Mouse (Mus musculus) forebrain, postnatal 0 days (tissue): ENCODE data around the gene Plekha1. TPM values are rescaled to one million over a fixed set of nuclear protein-coding genes. Genes with fewer than 3 reads are reported as not detected.

Experiments used
- ATAC-seq: fragments of 200-750 bp; cut with Nextera tagmentation; 2 replicates; pipeline ENCODE4 v1.8.0; 2017; ENCODE audit warnings: mild to moderate bottlenecking, moderate library complexity
- DNase-seq: peaks from one replicate; pipeline ENCODE4 v3.0.0-alpha.2; 2015
- H3K27ac ChIP-seq: fragments of 300-500 bp; sonication (generic); 2 replicates; pipeline ENCODE4 v1.5.1; 2014; ENCODE audit warnings: low read depth, mild to moderate bottlenecking, antibody characterized with exemption, low read length, moderate library complexity, mixed read lengths
- H3K27me3 ChIP-seq: fragments of 300-500 bp; sonication (generic); 2 replicates; pipeline ENCODE4 v1.6.1; 2014; ENCODE audit warnings: mild to moderate bottlenecking, low read length, mixed read lengths; ENCODE audit not compliant: insufficient read depth
- H3K36me3 ChIP-seq: fragments of 300-500 bp; sonication (generic); 2 replicates; pipeline ENCODE4 v1.6.1; 2014; ENCODE audit warnings: mild to moderate bottlenecking, moderate library complexity; ENCODE audit not compliant: insufficient read depth
- H3K4me1 ChIP-seq: fragments of 300-500 bp; sonication (generic); 2 replicates; pipeline ENCODE4 v1.6.1; 2014; ENCODE audit warnings: antibody characterized with exemption; ENCODE audit not compliant: insufficient read depth
- H3K4me2 ChIP-seq: fragments of 300-500 bp; sonication (generic); 2 replicates; pipeline ENCODE4 v1.6.1; 2014; ENCODE audit warnings: low read depth, mild to moderate bottlenecking, moderate library complexity
- H3K4me3 ChIP-seq: fragments of 300-500 bp; sonication (generic); 2 replicates; pipeline ENCODE4 v1.5.1; 2014; ENCODE audit warnings: low read depth, low read length, mixed read lengths
- H3K9ac ChIP-seq: fragments of 300-500 bp; sonication (generic); 2 replicates; pipeline ENCODE4 v1.6.1; 2014; ENCODE audit warnings: mild to moderate bottlenecking
- H3K9me3 ChIP-seq: fragments of 300-500 bp; sonication (generic); 2 replicates; pipeline ENCODE4 v1.6.1; 2016; ENCODE audit warnings: low read length
- CTCF ChIP-seq: sonication (generic); IDR thresholded peaks from 2 replicates; pipeline ENCODE4 v1.5.1; 2016; ENCODE audit warnings: antibody characterized with exemption, control low read depth, low read depth
- WGBS: fragments of 180-500 bp; shearing (Covaris S2); extraction: QIAGEN DNeasy Blood & Tissue Kit; methylation state at CpG from one replicate; pipeline ENCODE4 v1.1.7; 2014; 5-methylcytosine and 5-hydroxymethylcytosine counted together
- polyA plus RNA-seq: library from polyadenylated mRNA; unstranded; fragments of >200 nt; fragmentation: Nextera tagmentation; extraction: Ambion mirVana; gene quantifications from 2 replicates; pipeline ENCODE4 v1.2.1, GENCODE M21; 2015
- total RNA-seq: library from RNA; depleted of rRNA; stranded (reverse); fragments of >200 nt; gene quantifications from 2 replicates; pipeline ENCODE4 v1.2.3, GENCODE M21; 2014

Plekha1 gene
- total and polyA plus RNA-seq, 2 experiments from 2014 or later: 47.7 to 112 TPM

DNA sequence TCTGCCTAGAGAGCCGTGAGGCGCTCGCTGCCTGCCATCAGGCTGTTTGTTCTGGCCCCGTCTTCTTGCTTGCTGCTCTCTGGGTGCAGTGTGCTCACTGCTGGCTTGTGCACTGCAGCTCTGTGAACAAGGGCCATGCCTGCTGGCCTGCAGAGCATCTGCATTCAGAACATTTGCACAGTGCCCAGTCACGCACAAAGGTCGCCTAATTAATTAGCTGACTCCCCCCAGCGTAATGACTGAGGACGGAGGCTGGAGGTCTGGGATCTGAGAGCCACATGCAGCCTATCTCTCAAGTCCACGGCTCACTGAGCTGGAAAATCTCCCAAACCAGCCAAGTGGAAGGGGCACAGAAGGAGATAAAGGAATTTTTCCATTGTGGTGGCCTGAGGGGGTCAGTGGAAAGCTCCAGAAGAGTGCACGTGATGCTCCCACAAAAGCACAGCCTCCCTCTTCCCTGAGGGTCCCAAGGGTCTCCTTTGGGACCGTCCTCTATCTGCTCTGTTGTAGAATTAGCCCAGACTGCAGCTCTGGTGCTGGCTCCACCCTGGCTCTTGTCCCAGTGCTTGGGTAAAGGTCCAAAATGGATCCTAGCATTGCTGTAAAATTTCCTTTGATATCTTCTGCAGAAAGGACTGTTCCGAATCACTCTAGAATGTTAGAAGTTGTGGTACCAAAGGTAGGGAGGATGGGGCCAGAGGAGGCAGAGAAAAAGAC is 27.5 kb upstream of the Plekha1 start:
- ATAC-seq: peak; percentile 84
- Histone ChIP-seq H3K9ac (no peak overlapping the region), H3K4me3 (no peak overlapping the region), H3K27me3 (no peaks in the 10 kb centered on the region; the same call in 1 of the 2 replicates), H3K36me3 (no peaks in the 10 kb centered on the region), H3K4me2 (no peak overlapping the region), H3K9me3 (no peaks in the 10 kb centered on the region), H3K4me1 (peaks cover 10% of the 10 kb centered on the region; the same call in 1 of the 2 replicates), H3K27ac (no peak overlapping the region)
- peak; percentile 56 for DNase-seq
- 6% methylated on average over 12 of the region's 12 CpGs for WGBS
- TF ChIP-seq CTCF: no peak

DNA sequence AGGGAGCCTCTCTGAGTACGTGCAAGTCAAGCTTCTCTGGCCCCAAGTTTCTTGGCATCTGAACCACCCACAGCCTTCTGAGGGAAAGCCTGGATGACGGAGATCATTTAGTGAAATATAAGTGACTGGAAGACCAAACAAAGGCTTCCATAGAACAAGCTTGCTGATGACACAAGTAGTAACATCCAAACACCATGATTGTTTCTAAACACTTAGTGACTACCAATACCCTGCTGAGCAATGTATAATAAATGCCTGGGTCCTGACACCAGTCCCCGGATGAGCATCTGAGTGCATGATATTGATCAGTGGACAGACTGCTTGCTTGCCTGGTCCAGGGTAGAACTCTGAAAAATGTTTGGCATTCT is 26.9 kb upstream of the Plekha1 start:
- Histone ChIP-seq H3K27ac (no peak overlapping the region), H3K4me2 (no peak overlapping the region), H3K27me3 (no peaks in the 10 kb centered on the region; the same call in 1 of the 2 replicates), H3K9me3 (no peaks in the 10 kb centered on the region), H3K4me3 (no peak overlapping the region), H3K4me1 (peaks cover 10% of the 10 kb centered on the region; the same call in 1 of the 2 replicates), H3K9ac (no peak overlapping the region), H3K36me3 (no peaks in the 10 kb centered on the region)
- ATAC-seq (no peak), DNase-seq (no peak)
- no peak for TF ChIP-seq CTCF
- WGBS: 37% methylated on average over 3 of the region's 3 CpGs

- Histone ChIP-seq H3K9me3 (no peaks in the 10 kb centered on the region), H3K9ac (no peak overlapping the region), H3K27me3 (no peaks in the 10 kb centered on the region), H3K4me3 (no peak overlapping the region), H3K4me1 (peaks cover 10% of the 10 kb centered on the region; the same call in 1 of the 2 replicates), H3K36me3 (no peaks in the 10 kb centered on the region), H3K27ac (no peak overlapping the region), H3K4me2 (no peak overlapping the region)
- ATAC-seq (no peak), DNase-seq (no peak)
- 90% methylated on average over 12 of the region's 12 CpGs for WGBS
- TF ChIP-seq CTCF: no peak
Measured at GRCm38 (mm10) chr7:130839380-130840100, 26.0 kb upstream of the Plekha1 start.

DNA sequence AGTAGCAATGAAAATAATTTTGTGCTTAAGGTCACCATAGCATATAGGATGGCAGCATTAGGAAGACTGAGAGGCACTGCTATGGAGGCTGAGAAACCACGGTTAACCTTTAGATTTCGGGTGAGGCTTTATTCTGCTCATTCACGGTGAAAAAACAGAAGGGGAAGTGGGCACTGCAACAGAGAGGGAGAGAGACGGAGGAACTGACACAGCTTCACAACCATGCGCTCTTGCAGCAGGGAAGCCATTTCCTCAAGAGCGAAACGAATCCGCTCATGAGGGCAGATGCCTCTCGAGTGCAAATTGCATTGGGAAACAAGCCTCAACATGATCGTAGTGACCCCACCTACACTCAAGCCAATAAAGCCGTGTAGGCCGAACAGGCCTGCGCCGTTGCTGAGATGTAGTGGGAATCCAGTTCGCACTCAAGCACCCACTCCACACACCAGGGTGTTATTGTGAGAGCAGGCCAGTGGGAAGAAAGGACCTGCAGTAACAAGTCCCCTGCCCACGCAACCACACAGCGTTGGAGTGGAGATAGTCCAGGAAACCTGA is 18.3 kb upstream of the Plekha1 start:
- no peak for DNase-seq
- no peak for TF ChIP-seq CTCF
- 92% methylated on average over 17 of the region's 17 CpGs for WGBS

DNA sequence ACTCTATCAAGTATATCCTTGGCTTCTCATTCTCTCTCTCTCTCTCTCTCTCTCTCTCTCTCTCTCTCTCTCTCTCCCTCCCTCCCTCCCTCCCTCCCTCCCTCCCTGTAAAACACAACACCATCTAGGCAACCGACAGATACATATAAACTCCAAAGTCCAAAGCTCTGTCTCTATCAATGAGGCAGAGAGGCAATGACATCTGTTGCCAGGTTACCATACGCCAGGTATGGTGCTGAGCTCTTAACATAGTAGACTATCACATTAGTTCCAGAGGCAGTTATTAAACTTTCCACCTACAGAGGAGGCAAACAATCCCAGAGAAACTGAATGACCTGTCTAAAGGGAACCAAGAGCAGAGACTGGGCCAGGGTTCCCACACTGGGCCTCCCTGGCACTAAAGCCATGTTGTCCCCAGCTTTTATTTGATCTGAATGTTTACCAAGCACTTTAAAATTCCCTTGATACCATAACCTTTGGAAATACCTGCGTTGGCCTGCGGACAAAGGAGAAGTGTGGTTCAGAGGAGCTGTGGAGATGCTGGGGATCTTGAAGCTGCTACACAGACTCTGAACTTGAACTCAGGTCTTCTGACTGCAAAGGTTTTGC is 10.8 kb upstream of the Plekha1 start:
- Histone ChIP-seq H3K4me2 (no peak overlapping the region), H3K27me3 (no peaks in the 10 kb centered on the region), H3K9me3 (no peaks in the 10 kb centered on the region), H3K36me3 (no peaks in the 10 kb centered on the region), H3K9ac (no peak overlapping the region), H3K4me1 (no peaks in the 10 kb centered on the region), H3K4me3 (no peak overlapping the region), H3K27ac (no peak overlapping the region)
- 77% methylated on average over 4 of the region's 4 CpGs for WGBS
- ATAC-seq (no peak), DNase-seq (no peak)
- TF ChIP-seq CTCF: no peak

More for the DNA sequence above, 18.3 kb upstream of the Plekha1 start:
- ATAC-seq: no peak
- Histone ChIP-seq H3K4me3 (no peak overlapping the region), H3K9ac (no peak overlapping the region), H3K27me3 (no peaks in the 10 kb centered on the region), H3K27ac (no peak overlapping the region), H3K4me2 (no peak overlapping the region), H3K9me3 (no peaks in the 10 kb centered on the region), H3K36me3 (no peaks in the 10 kb centered on the region), H3K4me1 (no peaks in the 10 kb centered on the region)

DNA sequence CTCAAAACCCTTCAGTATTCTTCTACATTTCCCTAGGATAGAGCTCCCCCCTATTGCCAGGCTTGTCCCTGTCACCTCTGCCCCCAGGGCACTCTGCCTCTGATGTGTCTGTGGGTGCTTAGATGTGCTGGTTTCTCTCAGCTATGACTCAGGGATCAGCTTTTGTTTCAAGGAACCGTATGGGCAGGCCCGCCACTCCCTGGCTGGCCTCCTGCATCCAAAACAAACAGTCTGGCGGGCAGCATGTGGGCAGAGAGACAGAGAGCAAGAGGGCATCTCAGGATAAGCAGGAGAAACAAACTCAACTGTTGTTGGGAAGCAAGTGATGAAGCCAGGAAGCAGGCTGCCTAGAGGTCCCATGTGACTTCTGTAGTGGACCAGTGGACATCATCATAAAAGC is 9.9 kb upstream of the Plekha1 start:
- H3K9ac ChIP-seq: no peak overlapping the region
- H3K27ac ChIP-seq: no peak overlapping the region
- H3K4me1 ChIP-seq: peaks cover 2% of the 10 kb centered on the region; the same call in 1 of the 2 replicates
- no peak overlapping the region for H3K4me2 ChIP-seq
- no peak for TF ChIP-seq CTCF
- H3K27me3 ChIP-seq: no peaks in the 10 kb centered on the region
- H3K4me3 ChIP-seq: no peak overlapping the region
- H3K36me3 ChIP-seq: no peaks in the 10 kb centered on the region
- ATAC-seq (no peak), DNase-seq (no peak)
- H3K9me3 ChIP-seq: no peaks in the 10 kb centered on the region
- 31% methylated on average over 3 of the region's 3 CpGs for WGBS
